Mouse (Mus musculus) adrenal gland, adult 18-20 months (tissue): ENCODE results near the gene Mpl. TPM values are rescaled to one million over a fixed set of nuclear protein-coding genes. Genes with fewer than 3 reads are reported as not detected.

Experiments
- DNase-seq, 2 experiments: peaks; one replicate each; pipeline ENCODE4 v3.0.0; 2021 to 2022; ENCODE audit warnings: low spot score in 2 of 2
- long read RNA-seq, 2 experiments: library from polyadenylated mRNA; stranded (forward); transcript quantifications; one replicate each; pipeline ENCODE4 v2.0.0; 2021
- total RNA-seq, 2 experiments: library from RNA; stranded (reverse); gene quantifications; 1 replicate in 1 of 2; 2 replicates in 1 of 2; pipeline ENCODE4 v1.2.3; 2021

The Mpl gene
- under 1 TPM in 1 of 2 experiments, not detected in 1; 0.22 TPM for total RNA-seq
- long read RNA-seq, experiment 1: 0 reads
- long read RNA-seq, experiment 2: 0 reads

GRCm38 (mm10) chr4:118457345-118457975 is at the start of gene Mpl:
Mpl (minus strand) TSS chr4:118457513.
- no peak for DNase-seq

DNA sequence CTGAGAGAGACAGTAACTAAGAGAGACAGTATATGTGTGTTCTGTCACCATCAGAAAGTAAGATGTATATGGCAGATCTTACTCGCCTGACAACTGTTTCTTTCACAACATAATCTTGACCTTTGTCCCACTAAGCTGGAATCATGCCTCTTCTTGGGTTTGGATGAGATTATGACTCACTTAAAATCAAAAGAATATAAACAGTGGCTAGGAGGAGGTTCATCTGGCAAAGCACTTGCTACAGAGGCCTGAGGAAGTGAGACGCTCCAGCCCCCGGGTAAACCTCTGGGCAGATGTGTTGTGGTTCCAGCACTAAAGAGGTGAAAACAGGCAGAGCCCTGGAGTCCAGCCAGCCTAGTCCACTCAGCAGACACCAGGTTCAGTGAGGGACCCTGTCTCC is 48.2 kb upstream of the Mpl start:
- DNase-seq: no peak

DNA sequence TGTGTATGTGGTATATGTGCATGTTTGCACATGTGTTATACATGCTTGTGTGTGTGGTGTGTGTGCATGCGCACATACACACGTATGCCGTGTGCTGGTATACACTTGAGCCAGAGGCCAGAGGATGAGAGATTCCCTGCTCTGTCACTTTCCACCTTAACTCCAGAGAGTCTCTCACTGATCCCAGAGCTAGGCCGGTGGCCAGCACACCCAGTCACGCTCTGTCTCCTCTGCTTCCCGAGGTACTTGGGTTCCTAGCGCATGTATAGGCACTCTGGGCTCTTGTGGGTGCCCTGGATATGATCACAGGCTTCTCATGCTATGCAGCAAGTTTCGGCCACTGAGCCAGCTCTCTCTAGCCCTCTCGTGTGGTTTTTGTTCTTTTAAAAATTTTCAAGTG is 43.5 kb upstream of the Mpl start:
- no peak for DNase-seq

- no peak for DNase-seq
These were observed 42.9 kb upstream of the Mpl start for GRCm38 (mm10) chr4:118500171-118500724.

GRCm38 (mm10) chr4:118490461-118490860 is 33.1 kb upstream of the Mpl start:
- DNase-seq: no peak

DNA sequence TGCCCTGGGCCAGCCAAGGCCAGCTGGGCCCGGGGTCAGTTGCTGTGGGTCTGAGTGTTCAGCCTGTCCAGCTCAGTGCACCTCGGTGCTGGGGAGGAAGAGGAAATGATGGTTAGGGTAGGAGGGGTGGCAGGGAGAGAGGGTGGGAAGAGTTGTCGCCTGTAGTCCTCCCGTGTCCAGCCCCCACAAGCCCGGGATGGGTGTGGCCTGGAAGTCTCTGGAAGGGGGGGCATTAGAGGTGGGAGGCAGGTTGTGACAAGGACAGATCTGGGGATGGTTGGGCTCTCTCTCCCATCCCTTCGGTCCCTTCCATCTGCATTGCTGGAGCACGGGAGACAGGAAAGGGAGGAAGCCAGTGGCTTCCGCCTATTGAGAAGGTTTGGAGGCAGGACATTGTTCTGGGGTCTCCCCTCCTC is 32.4 kb upstream of the Mpl start, which contains the start of gene Tie1:
Gene Tie1 (minus strand): TSS at position 345 of the 416 bp plus-strand sequence.
- peak; percentile 16 to 46 for DNase-seq

DNA sequence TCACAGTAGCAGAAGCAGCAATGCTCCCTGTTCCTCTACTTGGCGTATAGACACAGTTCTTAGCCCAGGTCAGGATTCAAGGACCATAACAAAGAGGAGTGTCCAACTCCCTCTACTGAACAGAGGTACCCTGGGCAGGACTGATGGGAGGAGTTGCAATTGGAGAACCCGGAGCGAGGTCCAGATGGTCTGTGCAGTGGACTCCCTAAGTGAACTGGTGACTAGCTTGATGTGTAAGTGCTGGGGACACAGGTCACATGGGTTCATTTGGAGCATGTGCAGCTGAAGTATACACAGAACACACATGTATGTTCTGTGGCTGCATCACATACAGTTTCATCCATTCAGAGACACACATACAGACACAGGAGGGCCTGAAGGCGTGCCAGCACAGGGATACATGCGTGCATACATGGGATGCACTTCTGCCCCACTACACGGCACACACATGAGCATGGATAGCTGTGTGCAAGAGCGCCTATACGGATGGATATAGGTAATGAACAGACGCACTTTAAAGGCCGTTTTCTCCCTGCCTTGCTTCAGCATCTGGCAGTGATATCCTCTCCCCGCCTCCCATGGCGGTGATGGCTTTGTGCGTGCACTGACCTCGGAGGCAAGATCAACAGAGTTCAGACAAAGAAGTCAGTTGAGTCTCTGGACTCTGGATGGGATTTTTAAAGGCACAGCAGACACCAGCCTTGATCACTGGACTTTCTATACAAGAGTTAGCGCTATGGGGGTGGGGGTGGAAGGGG is 19.6 kb upstream of the Mpl start:
- no peak for DNase-seq

DNA sequence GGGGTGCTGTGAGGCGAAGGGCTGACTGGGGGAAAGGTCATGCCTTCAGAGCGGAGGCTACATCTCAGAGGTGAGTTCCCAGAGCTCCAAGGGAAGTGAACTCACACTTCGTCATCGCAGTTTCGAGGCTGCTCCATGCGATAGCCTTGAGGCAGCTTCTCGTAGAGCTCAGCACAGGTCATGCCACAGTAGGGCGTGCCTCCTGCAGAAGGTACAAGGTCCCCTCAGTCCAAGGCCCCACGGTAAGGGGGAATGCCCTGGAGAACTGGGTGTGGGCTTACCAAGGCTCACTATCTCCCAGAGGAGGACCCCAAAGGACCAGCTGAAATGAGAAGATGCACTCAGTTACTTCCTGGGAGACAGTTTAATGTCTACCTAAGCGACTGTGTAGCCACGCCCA is 15.4 kb upstream of the Mpl start:
- DNase-seq: no peak

DNA sequence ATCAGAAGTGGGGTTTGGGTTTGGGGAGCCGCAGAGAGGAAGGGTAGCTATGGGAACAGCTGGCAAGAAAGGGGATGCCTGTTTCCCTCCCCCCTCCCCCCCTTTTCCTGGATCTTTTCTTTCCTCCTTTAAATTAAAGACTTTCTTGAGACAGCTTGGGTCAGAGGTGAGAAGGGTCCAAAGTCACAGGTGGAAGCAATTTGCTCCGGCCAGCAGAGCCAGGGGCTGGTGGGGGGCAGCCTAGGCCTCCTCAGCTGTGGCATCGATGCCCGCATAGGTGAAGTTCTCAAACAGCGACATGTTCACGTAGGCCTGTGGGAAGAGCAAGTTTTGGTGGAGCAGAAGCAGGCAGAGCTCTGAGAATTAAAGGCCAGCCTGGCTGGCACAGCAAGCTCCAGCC is 14.0 kb upstream of the Mpl start:
- DNase-seq: no peak

GRCm38 (mm10) chr4:118465697-118466163 is 8.4 kb upstream of the Mpl start:
- peak in 1 of 2 experiments; percentile 5 for DNase-seq

GRCm38 (mm10) chr4:118464956-118465355 is 7.6 kb upstream of the Mpl start:
- DNase-seq: no peak

GRCm38 (mm10) chr4:118446415-118447153 is 10.7 kb downstream of the Mpl start:
- no peak for DNase-seq

DNA sequence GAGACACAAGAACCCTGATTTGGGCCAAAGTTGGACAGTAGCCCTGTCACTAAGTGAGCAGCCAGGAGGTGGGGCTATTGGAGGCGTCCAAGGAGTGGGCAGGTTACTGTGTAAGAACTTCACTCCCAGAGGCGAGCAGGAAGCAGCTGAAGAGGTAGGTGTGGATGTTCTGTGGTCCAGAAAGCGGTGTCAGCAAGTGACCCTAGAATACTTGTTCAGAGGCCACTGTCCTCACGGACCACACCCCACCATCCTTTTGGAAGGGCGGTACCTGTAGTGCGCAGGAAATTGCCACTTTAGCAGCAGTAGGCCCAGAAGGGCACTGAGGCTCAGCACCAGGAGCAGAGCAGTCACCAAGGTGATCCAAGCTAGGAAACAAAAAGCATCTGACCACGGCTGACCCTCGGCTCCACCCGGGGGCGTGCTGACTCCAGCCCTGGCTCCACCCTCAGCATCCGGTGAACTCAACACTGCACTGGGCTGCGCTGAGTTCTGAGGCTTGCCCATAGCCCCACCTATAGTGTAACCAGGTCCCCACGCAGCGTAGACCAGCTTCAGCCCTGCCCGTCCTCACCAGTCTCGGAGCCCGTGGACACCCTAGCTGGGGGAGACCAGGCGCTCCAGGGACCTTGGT is 11.4 kb downstream of the Mpl start:
- DNase-seq: peak in 1 of 2 experiments; percentile 44

- no peak for DNase-seq
These were observed 12.2 kb downstream of the Mpl start for GRCm38 (mm10) chr4:118445088-118445487.

- no peak for DNase-seq
These were observed 19.5 kb downstream of the Mpl start for GRCm38 (mm10) chr4:118437829-118438253.

DNA sequence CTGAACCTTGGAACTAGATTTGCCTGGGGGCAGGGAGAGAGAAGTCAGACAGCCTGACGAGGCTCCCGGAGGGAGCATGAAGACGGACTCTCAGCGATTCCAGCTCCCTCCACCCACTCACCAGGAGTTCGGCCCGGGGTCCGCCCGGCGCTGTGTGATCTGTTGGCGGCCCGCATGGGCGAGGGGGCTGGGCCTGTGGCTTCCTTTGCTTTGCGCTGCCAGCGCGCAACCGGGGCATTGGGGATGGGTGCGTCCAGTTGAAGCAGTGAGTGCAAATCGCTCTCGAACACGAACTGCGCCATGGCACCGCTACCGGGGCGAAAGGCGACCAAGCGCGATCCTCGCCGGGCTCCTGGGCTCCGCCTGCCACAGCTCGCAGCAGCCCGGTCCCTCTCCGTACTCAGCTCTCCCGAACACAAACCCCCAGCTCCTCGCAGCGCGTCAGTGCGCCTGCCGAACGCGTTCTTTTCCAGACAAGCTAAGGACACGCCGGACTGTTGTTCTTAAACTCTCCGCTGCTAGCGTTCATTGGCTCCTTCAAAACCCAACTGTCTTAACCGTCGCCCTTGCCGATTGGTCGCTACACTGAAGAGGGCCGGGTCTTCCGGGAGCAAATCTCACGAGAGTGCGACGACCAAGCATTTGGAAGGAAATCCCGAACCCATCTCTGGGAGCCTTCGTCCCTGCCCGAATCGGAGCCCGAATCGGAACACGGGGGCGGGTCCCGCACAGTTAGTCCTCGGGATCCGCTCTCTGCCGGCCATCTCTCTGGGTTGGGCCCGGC is 20.3 kb downstream of the Mpl start, which contains the start of gene Cdc20:
Gene Cdc20 (minus strand): TSS at position 533 of the 784 bp plus-strand sequence.
- DNase-seq: peak; percentile 73 to 74

GRCm38 (mm10) chr4:118432332-118432731 is 25.0 kb downstream of the Mpl start:
- DNase-seq: no peak

GRCm38 (mm10) chr4:118429215-118429895 is 28.0 kb downstream of the Mpl start:
- no peak for DNase-seq

DNA sequence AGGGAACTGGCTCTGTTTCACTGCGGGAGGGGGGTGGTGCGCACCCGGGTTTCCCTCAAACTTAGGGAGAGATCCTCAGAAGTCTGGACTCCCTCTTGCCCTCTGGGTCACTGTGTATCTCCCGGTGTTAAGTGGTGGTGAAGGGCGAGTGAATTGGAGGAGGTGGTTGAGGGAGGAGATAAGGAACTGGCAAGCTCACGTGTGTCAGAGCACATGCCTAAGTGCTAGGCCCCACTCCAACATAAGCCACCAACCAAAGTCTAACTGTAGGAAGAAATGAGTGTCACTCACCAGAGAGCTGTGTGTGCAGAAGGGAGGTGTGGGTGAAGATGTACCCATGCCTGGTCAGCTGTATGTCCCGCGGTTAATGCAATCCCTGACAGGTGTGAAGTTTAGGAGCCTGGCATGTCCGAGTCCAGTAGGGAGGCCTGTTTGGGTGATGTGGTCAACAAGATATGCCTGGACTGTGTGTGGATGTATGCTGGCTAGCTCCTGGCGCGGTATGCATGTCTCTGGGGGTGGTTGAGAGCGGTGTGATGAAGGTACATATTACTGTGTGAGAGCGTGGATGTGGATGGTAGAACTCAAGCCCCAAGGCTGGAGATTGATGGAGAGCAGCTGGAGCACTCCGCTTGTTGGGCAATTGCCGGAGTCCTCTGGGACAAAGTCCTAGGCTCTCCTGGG is 28.6 kb downstream of the Mpl start:
- DNase-seq: no peak
